Mouse (Mus musculus): ENCODE data around the gene Amy2a5.
"Not testable (repeated sequence)": the region's sequence is repeated elsewhere in the genome, so short reads cannot be mapped to it uniquely, and the experiment has no call there.

The Amy2a5 gene

GRCm38 (mm10) chr3:113258737-113259136 lies at the start of gene Amy2a5:
Amy2a5 (minus strand) TSS chr3:113258837.
- DNase-seq (ENCODE audit: low spot score), result not testable (repeated sequence)

- DNase-seq (ENCODE audit: low spot score), result not testable (repeated sequence)
Observed at GRCm38 (mm10) chr3:113291349-113291748, 32.7 kb upstream of the Amy2a5 start, which contains the start of gene Amy2a4. Amy2a4 (minus strand) TSS chr3:113291449.

DNA sequence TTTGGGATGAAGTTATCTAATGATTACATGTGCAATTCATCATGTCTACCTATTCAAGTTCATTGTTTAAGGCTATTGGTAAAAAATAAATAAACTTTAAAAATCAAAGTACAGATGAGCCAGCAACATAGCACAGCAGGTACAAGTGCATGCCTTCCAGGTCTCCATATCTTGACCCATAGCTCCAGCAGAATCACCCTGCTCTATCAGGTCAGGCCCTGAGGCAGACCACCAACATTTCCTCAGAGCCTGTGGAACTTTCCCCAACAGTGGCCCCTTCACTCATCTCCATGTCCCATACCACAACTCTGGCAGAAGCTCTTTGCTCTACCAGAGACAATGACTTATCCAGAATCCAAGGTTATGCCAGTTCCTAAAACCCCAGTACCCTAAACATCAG lies 21.6 kb upstream of the Amy2a5 start:
- not testable (repeated sequence) for DNase-seq (ENCODE audit: low spot score)

- DNase-seq (ENCODE audit: low spot score), result not testable (repeated sequence)
Observed at GRCm38 (mm10) chr3:113279586-113279985, 20.9 kb upstream of the Amy2a5 start.

- no peak for DNase-seq (ENCODE audit: low spot score)
Observed at GRCm38 (mm10) chr3:113227115-113227514, 31.5 kb downstream of the Amy2a5 start.
